ENCODE assay signal across 8 mouse cellular contexts in the genomic region with DNA sequence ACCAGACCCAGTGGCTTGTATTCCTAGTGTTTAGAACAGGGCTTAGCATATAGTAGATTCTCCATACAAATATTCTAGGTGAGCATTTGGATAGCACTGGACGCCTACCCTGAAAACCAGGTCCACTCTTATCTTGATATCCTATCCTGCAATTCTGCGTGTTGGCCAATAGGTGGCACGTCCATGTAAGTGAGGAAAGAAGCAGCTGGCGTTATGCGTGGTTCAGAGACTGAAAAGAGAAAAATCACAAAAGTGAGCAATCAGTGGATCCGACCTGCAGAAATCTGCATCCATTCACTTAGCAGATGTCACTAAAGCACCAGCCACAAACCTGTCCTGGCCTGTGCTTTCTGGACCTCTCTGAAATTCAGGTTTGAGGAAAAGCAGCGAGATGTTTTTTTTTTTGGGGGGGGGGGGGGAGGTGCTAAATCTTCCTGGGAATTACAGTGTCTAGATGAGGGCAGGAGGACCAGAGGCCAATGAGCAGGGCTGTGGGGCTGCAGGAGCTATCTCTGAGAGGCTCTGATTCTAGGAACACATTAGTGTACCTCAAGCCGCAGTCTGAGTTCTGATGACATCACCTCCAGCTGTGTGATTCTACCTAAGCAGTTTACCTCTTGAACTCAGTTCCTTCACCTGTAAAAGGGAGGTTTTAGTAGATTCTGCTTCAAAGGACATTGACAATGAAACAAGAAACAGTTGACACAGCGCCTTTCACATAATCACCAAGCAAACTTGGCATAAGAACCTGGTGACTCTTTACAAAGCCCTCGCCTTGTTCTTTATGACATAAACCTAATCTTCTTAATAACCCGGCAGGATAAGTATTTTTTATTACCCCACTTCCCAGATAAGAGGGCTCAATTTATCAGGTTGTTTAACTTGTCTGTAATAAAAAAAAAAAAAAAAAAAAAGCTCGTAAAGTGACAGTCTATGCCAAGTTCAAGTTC.
DNase-seq lines count a peak whose midpoint lies in the region; ATAC-seq and TF ChIP-seq lines count a peak whose summit lies in the region.

No protein-coding gene starts in this region.

- H3K27ac ChIP-seq in forebrain, postnatal 0 days (ENCODE audit: low read depth, low read length): no peak overlapping the region
- no peak overlapping the region for H3K27ac ChIP-seq in intestine, embryonic 14.5 days (ENCODE audit: low read depth)

- 33% methylated on average over 12 of the region's 12 CpGs for WGBS in forebrain, postnatal 0 days
- 30% methylated on average over 12 of the region's 12 CpGs for WGBS in intestine, embryonic 14.5 days

- H3K4me2 ChIP-seq in forebrain, postnatal 0 days (ENCODE audit: low read depth): no peak overlapping the region
- no peak overlapping the region; the same call in 1 of the 2 replicates for H3K4me2 ChIP-seq in intestine, embryonic 14.5 days (ENCODE audit: low read length)

- no peaks in the 10 kb centered on the region for H3K9me3 ChIP-seq in forebrain, postnatal 0 days (ENCODE audit: low read length)
- no peaks in the 10 kb centered on the region for H3K9me3 ChIP-seq in intestine, embryonic 14.5 days (ENCODE audit: control insufficient read depth, low read length)

- no peaks in the 10 kb centered on the region for H3K36me3 ChIP-seq in forebrain, postnatal 0 days (ENCODE audit: insufficient read depth)
- H3K36me3 ChIP-seq in intestine, embryonic 14.5 days (ENCODE audit: control insufficient read depth, insufficient read depth, low read length): no peaks in the 10 kb centered on the region

- TF ChIP-seq CTCF in forebrain, postnatal 0 days (IDR thresholded peaks at IDR 0.05; ENCODE audit: low read depth): peak; percentile 85

- 0 out of 2 replicates have a peak, but pooled peaks have one; percentile 39 for ATAC-seq in cerebellum, adult (ENCODE audit: insufficient number of reproducible peaks, low FRiP score, low TSS enrichment)
- ATAC-seq in forebrain, postnatal 0 days: peak; percentile 25; the same call in 1 of the 2 replicates
- peak; percentile 85 for ATAC-seq in intestine, embryonic 14.5 days (replicated peaks; ENCODE audit: low FRiP score, low TSS enrichment, low read depth)

- H3K4me1 ChIP-seq in forebrain, postnatal 0 days (ENCODE audit: insufficient read depth): no peaks in the 10 kb centered on the region
- no peaks in the 10 kb centered on the region for H3K4me1 ChIP-seq in intestine, embryonic 14.5 days (replicated peaks; ENCODE audit: control insufficient read depth, insufficient read depth, low read length)

- no peak overlapping the region for H3K4me3 ChIP-seq in forebrain, postnatal 0 days (ENCODE audit: low read depth, low read length)
- H3K4me3 ChIP-seq in intestine, embryonic 14.5 days (ENCODE audit: low read depth, low read length): no peak overlapping the region

- no peaks in the 10 kb centered on the region for H3K27me3 ChIP-seq in forebrain, postnatal 0 days (ENCODE audit: insufficient read depth, low read length)
- peaks cover 26% of the 10 kb centered on the region for H3K27me3 ChIP-seq in intestine, embryonic 14.5 days (replicated peaks; ENCODE audit: control insufficient read depth, insufficient read depth, low read length)

- H3K9ac ChIP-seq in forebrain, postnatal 0 days: no peak overlapping the region
- no peak overlapping the region for H3K9ac ChIP-seq in intestine, embryonic 14.5 days (ENCODE audit: low read length)

- no peak for DNase-seq in cerebellum, postnatal 4 days (ENCODE audit: low spot score in 2 of 2)
- peak; percentile 14 for DNase-seq in urinary bladder, postnatal 25 days (ENCODE audit: low spot score)
- no peak for DNase-seq in urinary bladder, postnatal 4 days (ENCODE audit: low spot score in 2 of 2)
- peak; percentile 73 for DNase-seq in forebrain, postnatal 0 days
- DNase-seq in intestine, embryonic 14.5 days (ENCODE audit: low spot score): no peak
- peak; percentile 56 for DNase-seq in lung, postnatal 10 days
- DNase-seq in skeletal muscle tissue, adult 2 months (ENCODE audit: low read depth, low spot score): peak; percentile 32

Comparison
In these comparisons a context has a peak if more than half of its experiments do, and no peak if none do; other contexts are left out.
1. DNase-seq: peak in urinary bladder, postnatal 25 days (single experiment), forebrain, postnatal 0 days (single experiment), lung, postnatal 10 days (single experiment) and skeletal muscle tissue, adult 2 months (single experiment); none in cerebellum, postnatal 4 days (0 of 2), urinary bladder, postnatal 4 days (0 of 2) and intestine, embryonic 14.5 days (single experiment).
2. ATAC-seq: peak in every context shown above with its lines; median percentile 85 in intestine, embryonic 14.5 days; 39 in cerebellum, adult; 25 in forebrain, postnatal 0 days.